Mouse (Mus musculus): ENCODE measurements around the gene Nol4l.
"Not testable (repeated sequence)": the region's sequence is repeated elsewhere in the genome, so short reads cannot be mapped to it uniquely, and the experiment has no call there.

The Nol4l gene

DNA sequence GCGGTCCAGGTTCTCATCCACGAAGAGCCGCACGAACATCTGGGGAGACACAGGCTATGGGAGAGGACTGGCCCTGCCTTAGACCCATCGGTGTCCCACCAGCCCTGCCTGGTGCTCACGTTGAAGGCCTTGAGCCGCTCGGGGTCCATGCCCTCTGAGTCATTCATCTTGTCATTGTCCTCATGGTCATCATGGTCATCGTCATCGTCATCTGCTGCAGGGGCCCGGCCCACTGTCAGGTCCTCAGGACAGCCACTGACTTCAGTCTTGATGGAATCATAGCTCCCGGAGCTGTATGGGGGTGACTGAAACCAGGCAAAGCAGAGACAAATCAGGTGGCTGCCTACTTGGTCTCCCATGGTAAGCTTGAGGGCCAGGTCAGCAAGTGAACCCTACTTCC is 111.9 kb downstream of the Nol4l start:
- DNase-seq (ENCODE audit: low spot score in 2 of 2): no peak

- DNase-seq (ENCODE audit: low spot score in 2 of 2): no peak
Measured at GRCm38 (mm10) chr2:153414607-153415006, 115.2 kb downstream of the Nol4l start.

GRCm38 (mm10) chr2:153412563-153412962 is 117.2 kb downstream of the Nol4l start:
- no peak for DNase-seq (ENCODE audit: low spot score in 2 of 2)

- DNase-seq (ENCODE audit: low spot score in 2 of 2): no peak
Measured at GRCm38 (mm10) chr2:153411557-153411956, 118.2 kb downstream of the Nol4l start.

DNA sequence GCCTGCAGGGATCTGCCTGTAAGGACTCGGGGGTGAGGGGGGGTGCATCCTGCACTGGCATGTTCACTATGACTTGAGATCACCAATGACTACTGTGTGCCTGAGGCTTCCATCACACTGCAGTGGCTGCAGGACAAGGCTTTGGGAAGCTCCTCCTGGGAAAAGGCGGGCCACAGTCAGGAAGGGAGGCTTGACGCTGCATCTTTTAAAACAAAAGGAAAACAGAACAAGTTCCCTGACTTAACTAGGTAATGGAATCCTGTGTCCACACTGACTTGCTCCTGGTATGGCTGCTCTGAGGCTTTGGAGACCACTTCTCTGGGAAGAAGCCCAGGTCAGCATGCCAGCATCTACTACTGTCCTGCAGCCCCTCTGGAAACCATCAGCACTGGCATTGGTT is 120.8 kb downstream of the Nol4l start:
- no peak for DNase-seq (ENCODE audit: low spot score in 2 of 2)

GRCm38 (mm10) chr2:153406882-153407281 is 122.9 kb downstream of the Nol4l start:
- DNase-seq (ENCODE audit: low spot score in 2 of 2): no peak

- DNase-seq (ENCODE audit: low spot score in 2 of 2): no peak
Measured at GRCm38 (mm10) chr2:153404882-153405281, 124.9 kb downstream of the Nol4l start.

DNA sequence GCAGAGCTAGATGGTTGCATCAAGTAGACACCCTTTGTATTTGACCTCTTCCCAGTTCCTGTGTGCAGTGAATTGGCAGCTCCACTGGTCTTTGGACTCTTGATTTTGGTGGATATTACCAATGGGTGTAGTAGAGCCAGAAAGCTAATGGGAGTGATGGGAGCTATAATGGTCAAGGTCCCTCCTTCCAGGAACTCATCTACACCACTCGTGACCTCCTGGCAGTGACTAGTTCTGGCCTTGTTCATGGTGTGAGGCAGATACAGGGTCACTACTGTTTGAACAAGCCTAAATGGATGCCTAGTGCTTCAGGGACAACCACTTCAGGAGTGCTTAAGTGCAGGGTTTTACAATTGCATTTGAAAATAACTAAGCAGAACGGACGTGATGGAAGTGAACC is 125.7 kb downstream of the Nol4l start:
- no peak for DNase-seq (ENCODE audit: low spot score in 2 of 2)

DNA sequence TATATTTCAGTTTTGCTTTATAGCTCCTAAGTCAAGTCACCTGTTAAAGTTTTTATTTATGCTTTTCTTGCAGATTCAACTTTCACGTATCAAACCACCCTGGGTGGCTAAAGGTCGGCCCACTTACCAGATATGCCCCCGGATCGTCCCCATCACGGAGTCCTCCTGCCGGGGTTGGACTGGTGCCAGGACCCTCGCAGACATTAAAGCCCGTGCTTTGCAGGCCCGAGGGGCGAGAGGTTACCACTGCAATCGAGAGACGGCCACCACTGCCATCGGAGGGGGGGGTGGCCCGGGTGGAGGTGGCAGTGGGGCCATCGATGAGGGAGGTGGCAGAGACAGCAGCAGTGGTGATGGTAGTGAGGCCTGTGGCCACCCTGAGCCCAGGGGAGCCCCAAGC is 130.6 kb downstream of the Nol4l start:
- DNase-seq (ENCODE audit: low spot score in 2 of 2): no peak

DNA sequence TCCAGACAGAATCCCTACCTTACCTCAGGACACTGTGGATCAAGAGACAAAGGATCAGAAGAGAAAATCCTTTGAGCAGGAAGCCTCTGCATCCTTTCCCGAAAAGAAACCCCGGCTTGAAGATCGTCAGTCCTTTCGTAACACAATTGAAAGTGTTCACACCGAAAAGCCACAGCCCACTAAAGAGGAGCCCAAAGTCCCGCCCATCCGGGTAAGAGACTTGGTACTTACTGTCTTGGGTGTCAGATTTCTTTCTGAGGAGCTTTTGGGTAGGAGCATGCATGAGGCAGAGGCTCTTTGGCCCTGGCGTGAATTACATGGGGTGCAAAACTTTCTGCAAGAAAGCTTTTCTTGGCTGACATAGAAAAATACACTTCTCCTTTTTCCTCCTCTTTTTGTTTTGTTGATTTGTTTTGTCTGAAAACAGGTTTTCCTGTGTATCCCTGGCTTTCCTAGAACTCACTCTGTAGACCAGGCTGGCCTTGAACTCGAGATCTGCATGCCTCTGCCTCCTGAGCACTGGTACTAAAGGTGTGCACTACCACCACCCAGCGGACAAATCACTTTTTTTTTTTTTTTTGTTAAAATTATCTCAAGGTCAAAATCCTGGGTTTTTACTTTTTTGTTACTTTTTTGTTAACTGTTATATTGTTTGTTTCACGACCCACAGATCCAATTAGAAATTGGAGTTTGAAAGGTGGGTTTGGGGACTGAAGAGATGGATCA is 131.8 kb downstream of the Nol4l start:
- DNase-seq (ENCODE audit: low spot score in 2 of 2): no peak

- DNase-seq (ENCODE audit: low spot score in 2 of 2): no peak
Measured at GRCm38 (mm10) chr2:153393045-153393444, 136.7 kb downstream of the Nol4l start.

- DNase-seq (ENCODE audit: low spot score in 2 of 2): no peak
Measured at GRCm38 (mm10) chr2:153389831-153390230, 139.9 kb downstream of the Nol4l start.

DNA sequence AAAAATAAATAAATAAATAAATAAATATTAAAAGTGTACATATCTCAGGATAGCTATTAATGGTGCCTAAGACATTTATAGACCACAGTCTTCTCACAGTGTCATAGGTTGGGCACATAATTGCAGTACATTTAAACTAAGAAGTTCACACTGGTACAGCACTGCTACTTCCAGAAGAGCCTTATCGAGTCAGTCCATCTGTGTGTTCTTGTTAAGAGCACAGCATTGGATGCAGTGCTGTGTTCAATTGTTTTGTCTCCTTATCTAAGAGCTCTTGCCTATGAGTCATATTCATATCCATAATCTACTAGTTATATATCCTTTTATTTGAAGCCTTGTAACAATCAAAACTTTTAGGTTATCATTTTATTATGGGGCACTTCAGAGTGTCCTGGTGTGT is 149.3 kb downstream of the Nol4l start:
- DNase-seq (ENCODE audit: low spot score in 2 of 2): no peak

- DNase-seq (ENCODE audit: low spot score in 2 of 2): no peak
Measured at GRCm38 (mm10) chr2:153375380-153375779, 154.4 kb downstream of the Nol4l start.

- DNase-seq (ENCODE audit: low spot score in 2 of 2): no peak
Measured at GRCm38 (mm10) chr2:153370871-153371270, 158.9 kb downstream of the Nol4l start.

- not testable (repeated sequence) for DNase-seq (ENCODE audit: low spot score in 2 of 2)
Measured at GRCm38 (mm10) chr2:153364531-153364930, 165.2 kb downstream of the Nol4l start.

DNA sequence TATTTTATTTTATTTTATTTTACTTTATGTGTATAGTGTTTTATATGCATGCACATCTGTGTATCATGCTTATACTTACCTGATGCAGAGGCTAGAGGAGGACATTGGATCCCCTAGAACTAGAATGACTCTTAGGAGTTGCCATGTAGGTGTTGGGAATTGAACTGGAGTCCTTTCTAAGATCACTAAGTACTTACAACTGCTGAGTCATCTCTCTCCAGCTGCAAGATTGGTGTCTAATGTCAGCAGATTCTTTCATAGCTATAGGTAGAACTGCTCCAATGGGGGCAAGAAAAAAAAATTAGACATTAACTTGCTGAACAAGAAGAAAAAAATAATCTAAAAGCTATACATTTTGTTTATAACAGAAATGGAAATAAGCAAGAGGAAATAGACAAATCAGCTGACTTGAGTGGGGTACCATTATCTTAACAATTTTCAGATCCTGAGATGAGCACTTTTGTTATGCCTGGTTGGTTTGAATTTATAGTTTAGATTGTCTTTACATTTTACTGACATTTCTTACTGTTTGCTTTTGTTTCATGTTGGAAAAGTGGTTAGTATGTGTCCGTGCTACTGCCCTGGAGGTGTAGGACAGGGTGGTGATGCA is 168.6 kb downstream of the Nol4l start:
- DNase-seq (ENCODE audit: low spot score in 2 of 2): no peak
